Mouse (Mus musculus): ENCODE results near the gene Scn5a.

Scn5a gene

GRCm38 (mm10) chr9:119564803-119565202, 14.0 kb downstream of the Scn5a start:
- DNase-seq (ENCODE audit: low read depth) = no peak

- no peak for DNase-seq (ENCODE audit: low read depth)
Measured at GRCm38 (mm10) chr9:119563617-119564016, 15.2 kb downstream of the Scn5a start.

DNA sequence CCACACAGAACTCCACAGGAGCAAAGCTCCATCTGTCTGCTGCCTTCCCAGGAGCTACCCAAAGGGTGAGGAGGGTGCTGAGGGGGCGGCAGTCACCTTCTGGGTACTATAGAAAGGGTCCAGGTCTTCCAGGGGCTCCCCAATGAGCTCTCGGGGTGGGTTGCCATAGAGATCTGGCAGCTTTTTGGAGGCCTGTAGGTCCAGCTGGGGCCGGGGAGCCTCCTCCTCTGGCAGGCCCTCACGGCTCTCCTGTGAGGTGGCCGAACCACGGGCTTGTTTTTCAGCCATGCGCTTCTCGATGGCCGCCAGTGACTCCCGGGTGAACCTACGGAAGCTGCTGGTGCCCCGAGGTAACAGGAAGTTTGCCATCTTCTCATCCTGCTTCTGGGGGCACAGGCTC, 16.6 kb downstream of the Scn5a start:
- no peak for DNase-seq (ENCODE audit: low read depth)

DNA sequence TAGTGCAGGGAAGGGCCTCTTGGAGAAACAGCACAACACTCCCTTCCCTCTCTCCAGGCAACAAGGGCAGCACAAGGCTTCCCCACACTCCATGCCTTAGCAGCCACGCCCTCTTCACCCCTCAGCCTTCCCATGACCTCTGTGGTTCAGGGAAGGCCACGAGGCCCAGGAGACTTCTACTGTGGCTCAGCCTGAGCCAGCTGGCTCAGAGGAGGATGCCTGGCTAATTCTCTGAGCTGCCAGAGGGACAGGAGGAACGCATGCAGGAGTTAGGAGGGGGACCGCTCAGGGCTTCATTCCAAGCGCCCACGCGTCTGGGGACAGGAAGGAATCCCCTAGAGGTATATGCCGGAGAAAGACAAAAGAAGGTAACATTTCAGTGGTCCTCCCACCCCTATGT, 17.1 kb downstream of the Scn5a start:
- no peak for DNase-seq (ENCODE audit: low read depth)

DNA sequence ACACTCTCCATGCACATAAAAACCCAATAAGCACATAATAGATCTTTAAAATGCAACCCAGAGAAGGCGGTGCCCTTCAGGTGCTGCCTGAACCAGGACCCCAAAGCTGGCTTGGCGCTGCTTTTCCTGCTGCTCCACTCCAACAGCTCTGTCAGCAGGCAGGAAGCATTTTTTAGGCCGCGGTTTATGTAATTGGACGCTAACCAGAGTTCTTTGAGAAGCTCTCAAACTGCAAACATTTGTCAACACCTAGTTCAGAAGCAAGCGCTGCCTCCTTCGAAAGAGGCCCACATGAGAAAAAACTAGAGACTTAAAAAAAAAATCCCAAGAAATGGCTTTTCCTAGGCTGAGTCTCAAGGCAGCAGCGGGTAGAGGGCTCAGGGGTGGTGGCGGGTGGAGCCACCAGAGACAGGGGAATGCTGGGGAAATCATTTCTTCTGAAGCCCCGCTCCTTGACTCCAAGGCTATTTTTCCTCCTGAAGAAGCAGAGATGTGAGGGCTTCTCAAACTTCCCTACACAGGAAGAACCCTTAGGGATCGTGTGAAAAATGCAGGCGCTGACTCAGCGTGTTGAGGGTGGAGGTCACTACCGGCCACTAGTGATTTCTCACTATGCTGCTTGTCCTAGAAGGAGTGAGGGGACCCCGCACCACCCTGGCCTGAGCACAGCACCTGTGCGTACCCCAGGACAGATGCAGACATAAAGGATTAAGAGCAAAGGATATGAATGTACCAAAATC, 19.1 kb downstream of the Scn5a start:
- no peak for DNase-seq (ENCODE audit: low read depth)

DNA sequence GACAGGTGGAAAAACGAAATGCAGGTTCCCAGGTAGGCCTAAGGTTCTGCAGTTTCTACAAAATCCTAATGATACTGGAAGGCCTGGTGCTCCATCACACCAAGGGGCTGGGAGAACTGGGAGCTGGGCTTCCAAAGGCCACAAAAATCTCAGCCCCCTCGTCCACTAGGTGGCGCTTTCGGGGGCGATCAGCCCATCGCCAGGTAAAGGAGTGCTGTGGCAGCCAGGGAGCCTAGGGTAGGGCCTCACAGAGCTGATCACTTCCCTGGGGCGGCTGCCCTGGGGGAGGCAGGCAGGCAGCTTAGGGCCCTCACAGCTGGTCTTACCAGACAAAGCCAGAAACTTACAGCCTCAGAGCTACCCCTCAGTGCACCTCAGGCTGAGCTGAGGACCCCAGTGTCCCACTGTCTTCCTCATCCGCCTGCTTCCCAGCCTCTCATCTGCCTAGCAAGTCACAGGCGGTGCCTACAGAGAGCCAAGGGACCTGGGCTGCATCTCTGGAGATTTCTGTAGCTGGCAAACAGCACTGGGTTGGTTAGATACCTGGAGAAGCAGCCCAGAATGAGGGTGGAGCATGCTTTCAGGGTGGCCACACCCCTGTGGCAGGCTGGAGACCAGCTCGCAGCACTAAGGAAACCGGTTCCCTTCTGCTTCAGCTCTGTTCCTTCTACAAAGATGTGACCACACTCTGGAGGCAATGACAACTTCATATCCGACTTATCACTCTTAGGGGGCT, 20.5 kb downstream of the Scn5a start:
- no peak for DNase-seq (ENCODE audit: low read depth)

DNA sequence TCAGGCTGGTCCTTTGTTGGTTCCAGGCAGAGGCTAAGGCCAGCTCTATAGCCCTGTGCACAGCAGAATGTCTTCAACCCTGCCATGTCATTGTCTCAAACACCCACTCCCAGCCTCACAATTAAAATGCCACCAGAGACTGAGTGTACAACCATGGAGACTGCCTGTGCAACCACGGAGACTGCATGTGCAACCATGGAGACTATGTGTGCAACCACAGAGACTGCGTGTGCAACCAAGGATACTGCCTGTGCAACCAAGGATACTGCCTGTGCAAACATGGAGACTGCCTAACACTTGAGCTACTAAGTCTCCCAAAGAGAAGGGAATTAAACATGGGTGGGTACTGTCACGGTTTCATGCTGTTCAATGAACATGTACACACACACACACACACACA, 22.8 kb downstream of the Scn5a start:
- DNase-seq (ENCODE audit: low read depth) = no peak

- no peak for DNase-seq (ENCODE audit: low read depth)
Measured at GRCm38 (mm10) chr9:119547528-119547927, 31.3 kb downstream of the Scn5a start.

DNA sequence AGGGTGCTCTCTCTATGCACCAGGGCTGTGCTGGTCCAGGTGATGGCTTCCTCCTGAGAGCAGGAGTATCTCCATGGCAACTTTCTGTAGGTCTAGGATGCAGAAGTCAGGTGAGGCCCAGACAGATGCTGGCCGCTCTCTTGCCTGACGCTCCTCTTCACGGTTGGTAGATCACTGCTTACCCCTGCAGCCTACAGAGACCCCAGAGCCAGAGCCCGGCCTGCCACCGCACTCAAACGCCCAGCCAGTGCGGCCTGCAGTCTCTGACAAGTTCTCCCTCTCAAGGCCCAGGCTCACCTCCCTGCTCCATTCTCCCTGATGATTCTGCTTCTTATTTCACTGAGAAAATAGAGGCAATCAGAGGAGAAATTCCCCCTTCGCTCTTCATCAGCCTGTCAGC, 31.7 kb downstream of the Scn5a start:
- no peak for DNase-seq (ENCODE audit: low read depth)

DNA sequence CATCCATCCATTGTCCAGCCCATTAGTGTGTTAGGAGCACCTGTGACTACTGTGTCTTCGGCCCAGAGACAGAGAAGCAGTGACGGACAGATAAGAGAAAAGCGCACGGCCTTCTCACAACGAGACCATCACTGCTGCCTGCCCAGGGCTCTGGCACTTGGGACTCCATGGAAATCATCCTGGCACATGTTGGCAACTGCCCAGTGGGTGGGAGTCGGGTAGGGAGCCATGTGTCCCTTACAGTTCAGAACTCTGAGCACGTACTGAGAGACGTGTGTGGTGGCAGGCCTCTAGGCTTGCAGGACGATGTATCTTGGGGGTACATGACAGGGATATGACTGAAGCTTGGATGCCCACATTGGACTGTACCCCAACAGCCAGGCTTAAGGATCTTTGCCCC, 38.1 kb downstream of the Scn5a start:
- DNase-seq (ENCODE audit: low read depth) = no peak

- DNase-seq (ENCODE audit: low read depth) = no peak
Measured at GRCm38 (mm10) chr9:119537823-119538222, 41.0 kb downstream of the Scn5a start.

GRCm38 (mm10) chr9:119531684-119532417, 47.0 kb downstream of the Scn5a start:
- DNase-seq (ENCODE audit: low read depth) = no peak

- no peak for DNase-seq (ENCODE audit: low read depth)
Measured at GRCm38 (mm10) chr9:119524511-119524910, 54.3 kb downstream of the Scn5a start.

DNA sequence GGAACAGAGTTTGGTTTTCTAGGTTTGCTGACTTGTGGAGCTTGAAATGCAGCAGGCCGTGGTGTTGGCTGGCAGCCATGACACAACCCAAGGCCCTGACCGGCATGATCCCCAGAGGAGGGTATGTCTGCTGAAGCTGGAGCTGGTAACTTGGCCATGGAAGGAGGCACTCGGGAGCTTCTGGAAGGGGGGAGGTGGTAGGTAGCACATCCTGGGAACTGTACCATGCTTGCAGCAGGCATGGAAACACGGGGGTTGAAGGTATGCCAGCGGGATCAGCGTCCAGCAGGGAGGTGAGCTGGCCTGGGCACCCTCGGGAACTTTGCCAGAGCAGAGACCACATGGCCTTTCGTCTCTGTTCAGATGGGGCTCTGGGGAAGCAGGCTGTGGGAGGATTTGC, 55.5 kb downstream of the Scn5a start:
- no peak for DNase-seq (ENCODE audit: low read depth)

DNA sequence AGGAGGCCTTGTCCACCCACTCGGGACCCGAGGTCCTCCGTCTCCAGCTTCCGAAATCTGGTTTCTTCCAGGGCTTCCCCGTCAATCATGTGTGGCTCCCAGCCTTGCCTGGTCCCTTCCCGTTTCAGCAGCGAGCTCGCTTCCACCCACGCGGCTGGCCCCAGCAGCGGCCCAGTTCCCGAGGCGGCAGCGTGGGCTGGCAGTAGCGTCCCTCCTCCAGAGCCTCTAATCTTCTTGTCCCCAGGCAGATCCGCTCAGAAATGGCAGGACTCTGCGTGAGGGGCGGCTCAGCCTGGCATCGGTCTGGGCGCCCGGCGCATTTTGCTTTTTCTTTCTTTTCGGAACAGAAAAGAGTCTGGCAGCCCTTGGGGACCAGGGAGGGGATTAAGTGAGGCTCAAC, 59.7 kb downstream of the Scn5a start:
- DNase-seq (ENCODE audit: low read depth) = no peak

DNA sequence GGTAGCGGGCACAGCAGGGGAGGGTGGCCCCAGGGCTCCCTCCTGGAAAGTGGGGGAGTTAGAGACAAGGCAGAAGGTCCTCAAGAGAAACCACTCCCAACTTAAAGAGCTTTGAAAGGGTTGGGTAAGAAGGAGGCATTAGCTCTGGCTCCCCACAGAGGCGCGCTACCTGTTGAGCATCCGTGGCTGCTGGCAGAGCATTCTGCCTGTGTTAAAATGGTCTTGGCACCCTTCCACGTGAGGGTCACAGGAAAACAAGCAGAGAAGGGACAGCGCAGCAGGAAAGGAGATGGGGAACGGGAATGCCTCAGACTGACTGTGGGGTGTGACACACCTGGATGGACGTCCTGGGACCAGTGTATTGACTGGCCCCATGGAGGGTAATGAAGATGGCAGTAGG, 60.6 kb downstream of the Scn5a start:
- DNase-seq (ENCODE audit: low read depth) = no peak

GRCm38 (mm10) chr9:119517467-119517866, 61.3 kb downstream of the Scn5a start:
- no peak for DNase-seq (ENCODE audit: low read depth)

DNA sequence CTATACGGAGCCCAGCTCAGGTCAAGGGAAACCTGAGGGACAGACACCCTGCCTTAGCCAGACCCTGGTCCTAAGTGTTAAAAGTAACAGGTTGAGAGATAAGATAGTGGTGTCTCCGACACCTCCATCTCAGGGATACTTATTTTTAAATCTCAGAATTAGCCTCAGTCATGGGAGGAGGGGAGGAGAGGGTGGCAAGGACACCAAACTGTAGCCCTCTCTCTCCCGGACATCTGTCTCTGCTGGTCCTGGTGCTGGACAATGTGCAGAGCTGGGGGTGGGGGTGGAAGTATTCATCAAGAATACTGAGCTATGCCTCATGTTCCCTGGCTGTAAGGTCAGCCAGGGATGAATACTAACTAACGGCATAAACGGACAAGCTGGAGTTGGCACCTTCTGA, 62.0 kb downstream of the Scn5a start:
- DNase-seq (ENCODE audit: low read depth) = no peak

GRCm38 (mm10) chr9:119515454-119515853, 63.4 kb downstream of the Scn5a start:
- no peak for DNase-seq (ENCODE audit: low read depth)

- no peak for DNase-seq (ENCODE audit: low read depth)
Measured at GRCm38 (mm10) chr9:119514986-119515385, 63.8 kb downstream of the Scn5a start.

- DNase-seq (ENCODE audit: low read depth) = no peak
Measured at GRCm38 (mm10) chr9:119513816-119514215, 65.0 kb downstream of the Scn5a start.

- DNase-seq (ENCODE audit: low read depth) = no peak
Measured at GRCm38 (mm10) chr9:119512993-119513392, 65.8 kb downstream of the Scn5a start.

DNA sequence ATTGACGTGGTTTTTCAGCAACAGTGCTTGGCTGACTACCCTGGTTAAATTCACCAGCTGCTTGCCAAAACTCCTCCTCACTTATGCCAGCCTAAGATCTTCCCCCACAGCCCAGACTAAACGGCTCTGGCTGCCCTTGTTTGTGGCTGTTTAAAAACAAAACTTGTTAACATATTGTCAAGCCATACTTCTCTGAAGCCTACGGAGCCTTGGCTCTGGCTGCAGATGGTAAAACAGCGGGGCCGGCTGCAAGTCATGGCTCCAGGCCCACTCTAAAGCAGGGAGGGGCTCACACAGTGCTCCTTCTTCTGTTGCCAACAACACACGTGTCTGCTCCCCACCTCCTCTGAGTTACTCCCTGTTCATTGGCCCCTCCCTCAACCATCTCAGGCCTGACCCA, 67.9 kb downstream of the Scn5a start:
- DNase-seq (ENCODE audit: low read depth) = no peak

Data from c-Kit-positive CD71-negative TER-119-negative erythroid progenitor cells, embryonic 14.5 days (primary cell).